14 mouse cellular contexts compared by ENCODE assay signal in the genomic region with DNA sequence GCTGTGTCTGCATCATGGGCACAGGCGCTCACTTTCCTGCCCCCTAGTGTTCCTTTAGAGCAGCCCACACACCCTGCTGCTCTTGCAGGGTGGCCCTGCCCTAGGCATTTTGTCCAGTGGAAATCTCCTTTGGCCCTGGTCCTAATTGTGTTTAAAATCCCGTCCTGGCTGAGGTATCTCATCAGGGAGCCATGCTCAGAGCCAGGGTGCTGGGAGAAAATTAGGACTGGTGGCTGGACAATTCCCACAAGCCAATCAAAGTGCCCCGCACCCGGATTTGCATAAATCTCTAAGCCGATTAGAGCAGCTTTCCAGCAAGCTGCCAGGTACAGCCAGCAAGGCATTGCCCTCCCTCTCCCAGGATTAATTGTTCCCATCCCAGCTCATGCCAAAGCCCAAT.
DNase-seq lines count a peak whose midpoint lies in the region; ATAC-seq and TF ChIP-seq lines count a peak whose summit lies in the region.
"Had no signal": no experiment of that assay in that cellular context is flagged by ENCODE, and none has a peak within 500 bp of the region (broad histone marks: within the 10 kb centered on the region; RNA-seq: fewer than 3 reads in every experiment).

No protein-coding gene starts in this region.

- DNase-seq in hindbrain, embryonic 14.5 days (ENCODE audit: low spot score) = no peak
- DNase-seq in hindbrain, embryonic 10.5 days (ENCODE audit: low spot score) = no peak
- peak; percentile 18 for DNase-seq in Muller cell, postnatal 12 days (ENCODE audit: inconsistent ontology term)
- peak; percentile 65 for DNase-seq in midbrain, postnatal 0 days (ENCODE audit: low spot score)
- DNase-seq in left cerebral cortex, postnatal 14 days (ENCODE audit: low spot score in 2 of 2) = no peak
- no peak for DNase-seq in T-cell, adult 2 months (ENCODE audit: low spot score)
- DNase-seq: adrenal gland, postnatal 36 days; cerebellum, adult 11-12 months; lung, adult 18-20 months had no signal

- 24% methylated on average over 5 of the region's 5 CpGs for WGBS in hindbrain, embryonic 14.5 days
- WGBS in hindbrain, embryonic 10.5 days = 29% methylated on average over 5 of the region's 5 CpGs
- 2% methylated on average over 5 of the region's 5 CpGs for WGBS in forebrain, embryonic 15.5 days
- WGBS in midbrain, postnatal 0 days = 12% methylated on average over 5 of the region's 5 CpGs

- no peaks in the 10 kb centered on the region for H3K9me3 ChIP-seq in hindbrain, embryonic 14.5 days (ENCODE audit: control insufficient read depth, low read length)
- no peaks in the 10 kb centered on the region for H3K9me3 ChIP-seq in hindbrain, embryonic 10.5 days
- no peaks in the 10 kb centered on the region for H3K9me3 ChIP-seq in forebrain, embryonic 15.5 days
- H3K9me3 ChIP-seq in midbrain, postnatal 0 days (ENCODE audit: low read length) = no peaks in the 10 kb centered on the region
- H3K9me3 ChIP-seq: embryonic facial prominence, embryonic 13.5 days; heart, embryonic 13.5 days; limb, embryonic 10.5 days had no signal

- peak; percentile 56 for TF ChIP-seq CTCF in midbrain, postnatal 0 days (IDR thresholded peaks at IDR 0.05)

- H3K27ac ChIP-seq in hindbrain, embryonic 14.5 days = no peak overlapping the region
- no peak overlapping the region for H3K27ac ChIP-seq in hindbrain, embryonic 10.5 days
- no peak overlapping the region for H3K27ac ChIP-seq in forebrain, embryonic 15.5 days (replicated peaks)
- no peak overlapping the region for H3K27ac ChIP-seq in midbrain, postnatal 0 days (ENCODE audit: low read depth, low read length)
- H3K27ac ChIP-seq: embryonic facial prominence, embryonic 13.5 days; heart, embryonic 13.5 days; limb, embryonic 10.5 days had no signal

- H3K36me3 ChIP-seq in hindbrain, embryonic 14.5 days (replicated peaks; ENCODE audit: control insufficient read depth, insufficient read depth) = no peaks in the 10 kb centered on the region
- no peaks in the 10 kb centered on the region for H3K36me3 ChIP-seq in hindbrain, embryonic 10.5 days
- H3K36me3 ChIP-seq in forebrain, embryonic 15.5 days = no peaks in the 10 kb centered on the region
- no peaks in the 10 kb centered on the region for H3K36me3 ChIP-seq in midbrain, postnatal 0 days (ENCODE audit: insufficient read depth, low read length)
- H3K36me3 ChIP-seq: embryonic facial prominence, embryonic 13.5 days; heart, embryonic 13.5 days; limb, embryonic 10.5 days had no signal

- intact Hi-C loops in left cerebral cortex, postnatal 14 days (cut with DNase I) = no loop called here

- H3K4me2 ChIP-seq in hindbrain, embryonic 14.5 days (replicated peaks) = no peak overlapping the region
- H3K4me2 ChIP-seq in forebrain, embryonic 15.5 days (replicated peaks) = no peak overlapping the region
- no peak overlapping the region for H3K4me2 ChIP-seq in midbrain, postnatal 0 days (ENCODE audit: low read depth, low read length, poor library complexity, severe bottlenecking)
- H3K4me2 ChIP-seq: embryonic facial prominence, embryonic 13.5 days; heart, embryonic 13.5 days had no signal

- no peak overlapping the region for H3K4me3 ChIP-seq in hindbrain, embryonic 14.5 days (replicated peaks; ENCODE audit: low read length)
- H3K4me3 ChIP-seq in hindbrain, embryonic 10.5 days = no peak overlapping the region
- no peak overlapping the region for H3K4me3 ChIP-seq in forebrain, embryonic 15.5 days
- H3K4me3 ChIP-seq in midbrain, postnatal 0 days (ENCODE audit: low read depth, low read length) = no peak overlapping the region
- H3K4me3 ChIP-seq: embryonic facial prominence, embryonic 13.5 days; heart, embryonic 13.5 days; limb, embryonic 10.5 days had no signal

- no peak overlapping the region for H3K9ac ChIP-seq in hindbrain, embryonic 14.5 days
- H3K9ac ChIP-seq in forebrain, embryonic 15.5 days (replicated peaks) = no peak overlapping the region
- H3K9ac ChIP-seq in midbrain, postnatal 0 days (replicated peaks; ENCODE audit: low read length, poor library complexity, severe bottlenecking) = no peak overlapping the region
- H3K9ac ChIP-seq: embryonic facial prominence, embryonic 13.5 days; heart, embryonic 13.5 days had no signal

- ATAC-seq in hindbrain, embryonic 14.5 days (ENCODE audit: low FRiP score) = 0 out of 2 replicates have a peak, but pooled peaks have one; percentile 21
- peak; percentile 56 for ATAC-seq in forebrain, embryonic 15.5 days (replicated peaks)
- ATAC-seq in midbrain, postnatal 0 days (ENCODE audit: low FRiP score) = no peak
- no peak for ATAC-seq in frontal cortex, adult (ENCODE audit: low TSS enrichment)

- no peaks in the 10 kb centered on the region for H3K27me3 ChIP-seq in hindbrain, embryonic 14.5 days (ENCODE audit: control insufficient read depth, insufficient read depth, low read length)
- H3K27me3 ChIP-seq in hindbrain, embryonic 10.5 days (ENCODE audit: insufficient read depth, poor library complexity, severe bottlenecking) = peaks cover 62% of the 10 kb centered on the region
- H3K27me3 ChIP-seq in forebrain, embryonic 15.5 days = no peaks in the 10 kb centered on the region
- H3K27me3 ChIP-seq in midbrain, postnatal 0 days (ENCODE audit: insufficient read depth, low read length) = no peaks in the 10 kb centered on the region

- H3K4me1 ChIP-seq in hindbrain, embryonic 14.5 days (replicated peaks; ENCODE audit: control insufficient read depth, insufficient read depth, low read length) = peaks cover 3% of the 10 kb centered on the region; the same call in 1 of the 2 replicates
- peaks cover 20% of the 10 kb centered on the region for H3K4me1 ChIP-seq in hindbrain, embryonic 10.5 days (replicated peaks)
- H3K4me1 ChIP-seq in forebrain, embryonic 15.5 days = peaks cover 33% of the 10 kb centered on the region
- peaks cover 8% of the 10 kb centered on the region; the same call in 1 of the 2 replicates for H3K4me1 ChIP-seq in midbrain, postnatal 0 days (ENCODE audit: insufficient read depth, low read length)
- H3K4me1 ChIP-seq: embryonic facial prominence, embryonic 13.5 days; heart, embryonic 13.5 days; limb, embryonic 10.5 days had no signal

Comparison
In these comparisons a context has a peak if more than half of its experiments do, and no peak if none do; other contexts are left out.
1. ATAC-seq: peak in hindbrain, embryonic 14.5 days (single experiment) and forebrain, embryonic 15.5 days (single experiment); none in midbrain, postnatal 0 days (single experiment) and frontal cortex, adult (single experiment).
2. DNase-seq: peak in Muller cell, postnatal 12 days (single experiment) and midbrain, postnatal 0 days (single experiment); none in hindbrain, embryonic 14.5 days (single experiment), hindbrain, embryonic 10.5 days (single experiment), left cerebral cortex, postnatal 14 days (0 of 2) and T-cell, adult 2 months (single experiment).